Mouse (Mus musculus): ENCODE data around the gene Trit1. TPM values are rescaled to one million over a fixed set of nuclear protein-coding genes. Genes with fewer than 3 reads are reported as not detected.
A peak's percentile ranks its signal among the peaks of the same experiment; 100 is the strongest.
"Not testable (repeated sequence)": the region's sequence is repeated elsewhere in the genome, so short reads cannot be mapped to it uniquely, and the experiment has no call there.

Gene Trit1
- polyA plus RNA-seq, 1 experiment from 2014 or later = 21.6 TPM

DNA sequence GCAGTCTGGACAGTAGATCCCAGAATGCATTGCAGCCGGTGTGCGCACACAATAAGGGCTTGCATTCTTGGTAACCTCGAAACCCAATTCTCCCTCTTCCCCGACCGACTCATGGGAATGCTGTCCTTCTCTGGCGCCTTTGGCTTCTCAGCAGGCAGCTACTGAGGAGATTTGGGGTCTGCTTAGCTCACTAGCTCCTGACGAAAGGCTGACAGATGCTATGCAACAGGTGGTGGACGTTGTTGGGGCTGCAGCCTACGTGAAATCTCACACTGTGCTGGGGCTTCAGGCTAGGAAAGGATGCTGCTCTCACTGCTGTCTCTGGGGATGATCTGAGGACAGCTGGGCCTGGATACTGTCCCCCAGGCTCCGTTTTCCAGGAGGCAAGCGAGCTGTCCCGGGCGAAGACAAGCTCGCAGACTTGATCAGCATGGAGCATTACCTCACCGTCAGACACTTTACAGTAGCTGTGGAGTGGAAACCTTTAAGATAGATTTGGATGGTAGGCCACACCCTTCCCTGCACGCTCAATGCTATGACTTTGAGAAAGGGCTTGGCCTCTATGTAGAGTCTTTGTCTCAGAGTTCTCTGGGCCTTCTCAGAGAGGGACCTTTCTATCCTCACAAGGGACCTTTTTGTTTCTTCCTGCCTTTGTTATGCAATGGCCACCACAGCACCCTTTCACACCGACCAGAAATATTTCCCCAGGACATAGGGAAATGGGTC lies 15.6 kb upstream of the Trit1 start:
- 36% methylated on average over 17 of the region's 17 CpGs for WGBS
- Histone ChIP-seq H3K36me3 (ENCODE audit: control insufficient read depth, insufficient read depth, low read length) (no peaks in the 10 kb centered on the region; the same call in 1 of the 2 replicates), H3K27me3 (ENCODE audit: control insufficient read depth, insufficient read depth, low read length) (no peaks in the 10 kb centered on the region), H3K9me3 (ENCODE audit: control insufficient read depth, low read length) (no peaks in the 10 kb centered on the region), H3K27ac (ENCODE audit: low read depth, low read length) (peak overlapping the region; percentile 87; the same call in 1 of the 2 replicates), H3K4me2 (ENCODE audit: low read depth, low read length, severe bottlenecking) (peak overlapping the region; percentile 8; the same call in 1 of the 2 replicates), H3K4me1 (replicated peaks; ENCODE audit: control insufficient read depth, insufficient read depth, low read length) (peaks cover 31% of the 10 kb centered on the region), H3K4me3 (ENCODE audit: low read depth, low read length) (no peak overlapping the region), H3K9ac (ENCODE audit: low read length) (peak overlapping the region; percentile 49; the same call in 1 of the 2 replicates)
- DNase-seq (ENCODE audit: low spot score) (no peak), ATAC-seq (replicated peaks; ENCODE audit: low FRiP score) (no peak)

DNA sequence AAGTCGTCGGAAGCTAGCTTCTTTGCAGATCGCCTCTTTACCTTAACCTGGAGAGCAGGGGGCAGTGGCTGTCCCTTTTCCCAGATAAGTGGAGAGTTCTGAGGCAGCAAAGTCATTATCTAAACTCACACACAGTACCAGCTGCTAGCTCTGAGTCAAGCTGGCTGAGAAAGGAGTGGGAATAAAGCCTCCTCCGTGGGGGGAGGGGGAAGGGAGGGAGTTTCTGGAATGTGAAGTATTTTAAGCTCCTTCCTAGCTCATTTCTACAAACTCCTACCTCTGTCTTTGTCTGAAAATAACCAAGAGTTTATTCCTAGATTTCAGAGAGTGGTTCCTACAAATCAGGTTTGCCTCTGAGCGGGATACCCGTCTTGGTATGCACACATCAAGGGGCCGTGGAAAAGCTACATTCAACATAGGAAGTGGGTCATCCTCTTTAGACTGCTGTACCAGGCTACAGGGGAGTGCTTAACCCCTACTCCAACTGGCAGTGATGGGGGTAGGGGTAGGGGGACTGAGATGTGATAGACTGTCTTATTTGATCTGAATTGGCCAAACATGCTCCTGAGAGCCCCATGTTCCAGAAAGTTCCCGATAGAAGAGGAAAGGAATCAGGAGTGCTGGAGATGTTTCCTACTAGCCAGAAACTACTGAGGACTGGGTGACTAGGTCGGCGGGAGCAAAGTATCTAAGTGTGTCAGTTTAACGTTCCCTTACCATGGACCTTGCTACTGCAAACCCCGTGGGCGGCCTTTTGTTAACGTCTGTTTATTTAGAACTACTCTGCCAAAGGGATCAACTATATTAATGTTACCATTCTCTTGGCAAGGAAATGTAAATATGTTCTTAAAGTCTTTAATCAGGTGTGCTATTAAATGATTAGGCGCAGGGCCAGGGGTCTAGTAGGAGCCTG lies 11.1 kb upstream of the Trit1 start:
- Histone ChIP-seq H3K4me1 (replicated peaks; ENCODE audit: control insufficient read depth, insufficient read depth, low read length) (peaks cover 24% of the 10 kb centered on the region), H3K4me2 (ENCODE audit: low read depth, low read length, severe bottlenecking) (no peak overlapping the region), H3K27ac (ENCODE audit: low read depth, low read length) (no peak overlapping the region), H3K9me3 (ENCODE audit: control insufficient read depth, low read length) (no peaks in the 10 kb centered on the region), H3K9ac (ENCODE audit: low read length) (no peak overlapping the region; the same call in 1 of the 2 replicates), H3K36me3 (ENCODE audit: control insufficient read depth, insufficient read depth, low read length) (no peaks in the 10 kb centered on the region; the same call in 1 of the 2 replicates), H3K4me3 (ENCODE audit: low read depth, low read length) (no peak overlapping the region), H3K27me3 (ENCODE audit: control insufficient read depth, insufficient read depth, low read length) (no peaks in the 10 kb centered on the region)
- DNase-seq (ENCODE audit: low spot score) (no peak), ATAC-seq (replicated peaks; ENCODE audit: low FRiP score) (0 out of 2 replicates have a peak, but pooled peaks have one; percentile 25)
- 31% methylated on average over 15 of the region's 15 CpGs for WGBS

DNA sequence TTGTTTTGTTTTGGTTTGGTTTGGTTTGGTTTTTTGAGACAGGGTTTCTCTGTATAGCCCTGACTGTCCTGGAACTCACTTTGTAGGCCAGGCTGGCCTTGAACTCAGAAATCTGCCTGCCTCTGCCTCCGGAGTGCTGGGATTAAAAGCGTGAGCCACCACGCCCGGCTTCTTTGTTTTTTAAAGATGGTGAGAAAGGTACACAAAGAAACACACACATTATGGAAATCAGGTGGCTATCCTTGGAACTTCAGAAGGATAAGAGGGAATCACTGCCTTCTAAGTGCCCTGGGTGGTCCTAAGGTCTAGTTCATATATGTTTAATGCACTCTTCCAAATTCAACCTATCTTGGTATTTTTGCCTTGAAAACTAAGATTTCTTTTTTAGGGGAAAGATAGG lies 3.9 kb upstream of the Trit1 start:
- H3K36me3 ChIP-seq (ENCODE audit: control insufficient read depth, insufficient read depth, low read length); H3K4me3 ChIP-seq (ENCODE audit: low read depth, low read length); ATAC-seq (replicated peaks; ENCODE audit: low FRiP score); H3K9ac ChIP-seq (ENCODE audit: low read length); H3K27me3 ChIP-seq (ENCODE audit: control insufficient read depth, insufficient read depth, low read length); H3K9me3 ChIP-seq (ENCODE audit: control insufficient read depth, low read length); DNase-seq (ENCODE audit: low spot score); H3K4me2 ChIP-seq (ENCODE audit: low read depth, low read length, severe bottlenecking): not testable (repeated sequence)
- Histone ChIP-seq H3K27ac (ENCODE audit: low read depth, low read length) (peak overlapping the region; percentile 96), H3K4me1 (replicated peaks; ENCODE audit: control insufficient read depth, insufficient read depth, low read length) (peaks cover 20% of the 10 kb centered on the region)
- 91% methylated on average over 4 of the region's 4 CpGs for whole genome bisulfite sequencing

GRCm38 (mm10) chr4:123013346-123013945 lies 3.0 kb upstream of the Trit1 start:
- no peaks in the 10 kb centered on the region for H3K9me3 ChIP-seq (ENCODE audit: control insufficient read depth, low read length)
- WGBS = 16% methylated on average over 5 of the region's 5 CpGs
- peak overlapping the region; percentile 29; the same call in 1 of the 2 replicates for H3K4me2 ChIP-seq (ENCODE audit: low read depth, low read length, severe bottlenecking)
- DNase-seq (ENCODE audit: low spot score) (no peak), ATAC-seq (replicated peaks; ENCODE audit: low FRiP score) (no peak)
- peak overlapping the region; percentile 51; the same call in 1 of the 2 replicates for H3K9ac ChIP-seq (ENCODE audit: low read length)
- no peaks in the 10 kb centered on the region for H3K36me3 ChIP-seq (ENCODE audit: control insufficient read depth, insufficient read depth, low read length)
- H3K27ac ChIP-seq (ENCODE audit: low read depth, low read length) = peak overlapping the region; percentile 96
- H3K27me3 ChIP-seq (ENCODE audit: control insufficient read depth, insufficient read depth, low read length) = no peaks in the 10 kb centered on the region
- peaks cover 26% of the 10 kb centered on the region for H3K4me1 ChIP-seq (replicated peaks; ENCODE audit: control insufficient read depth, insufficient read depth, low read length)
- no peak overlapping the region for H3K4me3 ChIP-seq (ENCODE audit: low read depth, low read length)

- Histone ChIP-seq H3K27me3 (ENCODE audit: control insufficient read depth, insufficient read depth, low read length) (no peaks in the 10 kb centered on the region), H3K4me2 (ENCODE audit: low read depth, low read length, severe bottlenecking) (peak overlapping the region; percentile 29; the same call in 1 of the 2 replicates), H3K9me3 (ENCODE audit: control insufficient read depth, low read length) (no peaks in the 10 kb centered on the region), H3K4me3 (ENCODE audit: low read depth, low read length) (no peak overlapping the region), H3K4me1 (replicated peaks; ENCODE audit: control insufficient read depth, insufficient read depth, low read length) (peaks cover 28% of the 10 kb centered on the region), H3K9ac (ENCODE audit: low read length) (0 out of 2 replicates have a peak overlapping the region, but pooled peaks have one; percentile 20), H3K36me3 (ENCODE audit: control insufficient read depth, insufficient read depth, low read length) (no peaks in the 10 kb centered on the region), H3K27ac (ENCODE audit: low read depth, low read length) (peak overlapping the region; percentile 96)
- 22% methylated on average over 3 of the region's 3 CpGs for WGBS
- DNase-seq (ENCODE audit: low spot score) = no peak
- ATAC-seq (replicated peaks; ENCODE audit: low FRiP score) = peak; percentile 72
Measured at GRCm38 (mm10) chr4:123013949-123014406, 2.4 kb upstream of the Trit1 start.

GRCm38 (mm10) chr4:123014501-123015282 lies 1.7 kb upstream of the Trit1 start:
- WGBS = 17% methylated on average over 7 of the region's 7 CpGs

GRCm38 (mm10) chr4:123021591-123021990 lies 5.2 kb downstream of the Trit1 start:
- H3K4me1 ChIP-seq (replicated peaks; ENCODE audit: control insufficient read depth, insufficient read depth, low read length) = peaks cover 8% of the 10 kb centered on the region; the same call in 1 of the 2 replicates
- WGBS = 94% methylated on average over 3 of the region's 3 CpGs
- ATAC-seq (replicated peaks; ENCODE audit: low FRiP score) = no peak

More at GRCm38 (mm10) chr4:123014501-123015282, 1.7 kb upstream of the Trit1 start:
- no peak overlapping the region for H3K4me3 ChIP-seq (ENCODE audit: low read depth, low read length)
- ATAC-seq (replicated peaks; ENCODE audit: low FRiP score) (peak; percentile 16; the same call in 1 of the 2 replicates), DNase-seq (ENCODE audit: low spot score) (no peak)
- H3K27ac ChIP-seq (ENCODE audit: low read depth, low read length) = peak overlapping the region; percentile 96
- H3K27me3 ChIP-seq (ENCODE audit: control insufficient read depth, insufficient read depth, low read length) = no peaks in the 10 kb centered on the region
- H3K9me3 ChIP-seq (ENCODE audit: control insufficient read depth, low read length) = no peaks in the 10 kb centered on the region
- H3K9ac ChIP-seq (ENCODE audit: low read length) = no peak overlapping the region
- H3K4me1 ChIP-seq (replicated peaks; ENCODE audit: control insufficient read depth, insufficient read depth, low read length) = peaks cover 28% of the 10 kb centered on the region
- H3K36me3 ChIP-seq (ENCODE audit: control insufficient read depth, insufficient read depth, low read length) = no peaks in the 10 kb centered on the region
- peak overlapping the region; percentile 29; the same call in 1 of the 2 replicates for H3K4me2 ChIP-seq (ENCODE audit: low read depth, low read length, severe bottlenecking)

More at GRCm38 (mm10) chr4:123021591-123021990, 5.2 kb downstream of the Trit1 start:
- Histone ChIP-seq H3K4me2 (ENCODE audit: low read depth, low read length, severe bottlenecking) (no peak overlapping the region), H3K27ac (ENCODE audit: low read depth, low read length) (no peak overlapping the region), H3K9ac (ENCODE audit: low read length) (no peak overlapping the region), H3K27me3 (ENCODE audit: control insufficient read depth, insufficient read depth, low read length) (no peaks in the 10 kb centered on the region), H3K4me3 (ENCODE audit: low read depth, low read length) (no peak overlapping the region), H3K36me3 (ENCODE audit: control insufficient read depth, insufficient read depth, low read length) (0 out of 2 replicates have a peak, but pooled peaks cover 2% of the 10 kb centered on the region), H3K9me3 (ENCODE audit: control insufficient read depth, low read length) (no peaks in the 10 kb centered on the region)
- no peak for DNase-seq (ENCODE audit: low spot score)
